8 mouse cellular contexts compared by ENCODE assay signal in genomic region chr2:151970191-151971172, GRCm38 (mm10). TPM values are rescaled to one million over a fixed set of nuclear protein-coding genes. Genes with fewer than 3 reads are reported as not detected.
DNase-seq lines count a peak whose midpoint lies in the region; ATAC-seq and TF ChIP-seq lines count a peak whose summit lies in the region.

No protein-coding gene starts in this region.

- peak overlapping the region; percentile 47 for H3K4me3 ChIP-seq in forebrain, postnatal 0 days (ENCODE audit: low read depth, low read length)
- no peak overlapping the region for H3K4me3 ChIP-seq in liver, postnatal 0 days (ENCODE audit: low read depth, low read length)
- peak overlapping the region; percentile 40 for H3K4me3 ChIP-seq in neural tube, embryonic 14.5 days (ENCODE audit: low read depth, low read length)

- no peaks in the 10 kb centered on the region; the same call in 1 of the 2 replicates for H3K36me3 ChIP-seq in forebrain, postnatal 0 days (ENCODE audit: insufficient read depth)
- H3K36me3 ChIP-seq in liver, postnatal 0 days (replicated peaks; ENCODE audit: insufficient read depth, low read length): peaks cover 12% of the 10 kb centered on the region
- no peaks in the 10 kb centered on the region for H3K36me3 ChIP-seq in neural tube, embryonic 14.5 days (ENCODE audit: control insufficient read depth, insufficient read depth, low read length)

- intact Hi-C loops in heart, postnatal 25 days (cut with DNase I): loop anchor here (10.0 kb wide), 1 partner anchor 226 kb away; the partner anchor contains the start of gene Psmf1

- ATAC-seq in CD4-positive, CD25-positive, alpha-beta regulatory T cell, adult 4 months: peak; percentile 65
- ATAC-seq in forebrain, postnatal 0 days: peak; percentile 96
- ATAC-seq in liver, postnatal 0 days: peak; percentile 71
- peak; percentile 91 for ATAC-seq in neural tube, embryonic 14.5 days (ENCODE audit: low read depth)

- peak overlapping the region; percentile 88 for H3K27ac ChIP-seq in forebrain, postnatal 0 days (ENCODE audit: low read depth, low read length)
- no peak overlapping the region for H3K27ac ChIP-seq in liver, postnatal 0 days (ENCODE audit: low read depth)
- peak overlapping the region; percentile 91 for H3K27ac ChIP-seq in neural tube, embryonic 14.5 days (ENCODE audit: low read depth, low read length)

- WGBS in forebrain, postnatal 0 days: 46% methylated on average over 53 of the region's 53 CpGs
- WGBS in liver, postnatal 0 days (ENCODE audit: insufficient replicate concordance): 51% methylated on average over 52 of the region's 53 CpGs
- 45% methylated on average over 53 of the region's 53 CpGs for WGBS in neural tube, embryonic 14.5 days

- DNase-seq in c-Kit-positive CD71-negative TER-119-negative erythroid progenitor cells, embryonic 14.5 days (ENCODE audit: low read depth): peak; percentile 83
- peak; percentile 93 for DNase-seq in forebrain, postnatal 0 days
- DNase-seq in heart, postnatal 25 days (ENCODE audit: low spot score): peak; percentile 80
- DNase-seq in kidney, postnatal 4 days: peak; percentile 86 to 92
- DNase-seq in liver, postnatal 0 days: peak; percentile 83
- peak; percentile 55 for DNase-seq in telencephalon, adult 2 months (ENCODE audit: low read depth, low spot score)

- H3K9me3 ChIP-seq in forebrain, postnatal 0 days (ENCODE audit: low read length): no peaks in the 10 kb centered on the region
- no peaks in the 10 kb centered on the region for H3K9me3 ChIP-seq in liver, postnatal 0 days (ENCODE audit: low read length)
- H3K9me3 ChIP-seq in neural tube, embryonic 14.5 days (ENCODE audit: control insufficient read depth, low read length): no peaks in the 10 kb centered on the region

- H3K4me2 ChIP-seq in forebrain, postnatal 0 days (ENCODE audit: low read depth): peak overlapping the region; percentile 81
- H3K4me2 ChIP-seq in liver, postnatal 0 days (ENCODE audit: low read depth, low read length): peak overlapping the region; percentile 10
- peak overlapping the region; percentile 74 for H3K4me2 ChIP-seq in neural tube, embryonic 14.5 days (ENCODE audit: low read depth, low read length)

- no peaks in the 10 kb centered on the region for H3K27me3 ChIP-seq in forebrain, postnatal 0 days (ENCODE audit: insufficient read depth, low read length)
- no peaks in the 10 kb centered on the region for H3K27me3 ChIP-seq in liver, postnatal 0 days (ENCODE audit: insufficient read depth, low read length)
- no peaks in the 10 kb centered on the region for H3K27me3 ChIP-seq in neural tube, embryonic 14.5 days (ENCODE audit: control insufficient read depth, insufficient read depth, low read length)

- peak; percentile 10; the same call in 1 of the 2 replicates for TF ChIP-seq CTCF in forebrain, postnatal 0 days (IDR thresholded peaks at IDR 0.05; ENCODE audit: low read depth)
- no peak for TF ChIP-seq CTCF in liver, postnatal 0 days (IDR thresholded peaks at IDR 0.05; ENCODE audit: low read depth)

- peaks cover 23% of the 10 kb centered on the region for H3K4me1 ChIP-seq in forebrain, postnatal 0 days (ENCODE audit: insufficient read depth)
- peaks cover 48% of the 10 kb centered on the region for H3K4me1 ChIP-seq in liver, postnatal 0 days (ENCODE audit: insufficient read depth)
- H3K4me1 ChIP-seq in neural tube, embryonic 14.5 days (ENCODE audit: control insufficient read depth, insufficient read depth, low read length): peaks cover 50% of the 10 kb centered on the region

- H3K9ac ChIP-seq in forebrain, postnatal 0 days: peak overlapping the region; percentile 76
- H3K9ac ChIP-seq in liver, postnatal 0 days (replicated peaks): no peak overlapping the region
- H3K9ac ChIP-seq in neural tube, embryonic 14.5 days (replicated peaks; ENCODE audit: low read depth, low read length): peak overlapping the region; percentile 60

- TF ChIP-seq EP300 in liver, postnatal 0 days (IDR thresholded peaks at IDR 0.05; ENCODE audit: low read depth): no peak

RNA-seq across cellular contexts. Expression of gene Fam110a, which starts 9.5 kb away (rescaled TPM):
- 10 to 100 TPM; 16.2 to 31.3 TPM for polyA plus RNA-seq in CD4-positive, CD25-positive, alpha-beta regulatory T cell, adult 4 months (2017; shearing (Covaris generic))
- total RNA-seq in forebrain, postnatal 0 days (2014; rRNA removed): 17.2 and 24.3 TPM in 2 replicates
- polyA plus RNA-seq in forebrain, postnatal 0 days (2015; fragmentation: Nextera tagmentation; extraction: Ambion mirVana): 41.2 and 47.7 TPM in 2 replicates
- total RNA-seq in heart, postnatal 25 days (2021): 1 to 10 TPM; 4.5 to 4.7 TPM
- 6.3 and 7.3 TPM in 2 replicates for polyA plus RNA-seq in liver, postnatal 0 days (2015; fragmentation: Nextera tagmentation; extraction: Ambion mirVana)
- 36.3 and 36.6 TPM in 2 replicates for polyA plus RNA-seq in neural tube, embryonic 14.5 days (2014; fragmentation: Nextera tagmentation; extraction: Ambion mirVana)

RNA-seq across cellular contexts. Expression of gene Slc52a3, which starts 25.8 kb away (rescaled TPM):
- 10 to 100 TPM in 1 of 2 experiments, 1 to 10 TPM in 1; 8.6 to 16.0 TPM for polyA plus RNA-seq in CD4-positive, CD25-positive, alpha-beta regulatory T cell, adult 4 months (2017; shearing (Covaris generic))
- total RNA-seq in forebrain, postnatal 0 days (2014; rRNA removed): 0.92 and 2.2 TPM in 2 replicates
- polyA plus RNA-seq in forebrain, postnatal 0 days (2015; fragmentation: Nextera tagmentation; extraction: Ambion mirVana): 2.0 TPM in 2 replicates
- 1 to 10 TPM; 1.8 to 1.9 TPM for total RNA-seq in heart, postnatal 25 days (2021)
- polyA plus RNA-seq in liver, postnatal 0 days (2015; fragmentation: Nextera tagmentation; extraction: Ambion mirVana): 0.43 and 0.53 TPM in 2 replicates
- 0.60 and 1.2 TPM in 2 replicates for polyA plus RNA-seq in neural tube, embryonic 14.5 days (2014; fragmentation: Nextera tagmentation; extraction: Ambion mirVana)

RNA-seq across cellular contexts. Expression of gene Angpt4, which starts 59.5 kb away (rescaled TPM):
- polyA plus RNA-seq in CD4-positive, CD25-positive, alpha-beta regulatory T cell, adult 4 months (2017; shearing (Covaris generic)): not detected
- 0.08 and 0.43 TPM in 2 replicates for total RNA-seq in forebrain, postnatal 0 days (2014; rRNA removed)
- 0.06 and 0.19 TPM in 2 replicates for polyA plus RNA-seq in forebrain, postnatal 0 days (2015; fragmentation: Nextera tagmentation; extraction: Ambion mirVana)
- total RNA-seq in heart, postnatal 25 days (2021): under 1 TPM; 0.13 to 0.39 TPM
- polyA plus RNA-seq in liver, postnatal 0 days (2015; fragmentation: Nextera tagmentation; extraction: Ambion mirVana): 0.14 and 0.26 TPM in 2 replicates
- 0.11 and 0.62 TPM in 2 replicates for polyA plus RNA-seq in neural tube, embryonic 14.5 days (2014; fragmentation: Nextera tagmentation; extraction: Ambion mirVana)

Comparison
In these comparisons a context has a peak if more than half of its experiments do, and no peak if none do; other contexts are left out.
1. H3K4me2 ChIP-seq: peak in every context shown above with its lines; median percentile 81 in forebrain, postnatal 0 days; 74 in neural tube, embryonic 14.5 days; 10 in liver, postnatal 0 days.